Mouse (Mus musculus) ES-E14 (cell line): ENCODE data around the gene Odf4. TPM values are rescaled to one million over a fixed set of nuclear protein-coding genes. Genes with fewer than 3 reads are reported as not detected.

Experiments used
- DNase-seq: peaks from one replicate; pipeline ENCODE4 v3.0.0-alpha.2; 2013; ENCODE audit warnings: low read depth, low spot score
- H3K27ac ChIP-seq: 2 replicates; pipeline ENCODE4 v1.5.1; 2012; ENCODE audit warnings: low read depth, mild to moderate bottlenecking, low read length, moderate library complexity, mixed read lengths; ENCODE audit not compliant: poor library complexity, insufficient read depth, severe bottlenecking
- H3K36me3 ChIP-seq: 2 replicates; pipeline ENCODE4 v1.6.1; 2012; ENCODE audit warnings: mild to moderate bottlenecking, low read length, moderate library complexity, mixed read lengths; ENCODE audit not compliant: control insufficient read depth, poor library complexity, insufficient read depth, severe bottlenecking
- H3K4me1 ChIP-seq, 2 experiments: fragments of 150-350 bp in 1 of 2; sonication (generic) in 1 of 2; 2 replicates each; pipeline ENCODE4 v1.6.1; 2012; ENCODE audit warnings: low read length in 2 of 2, mild to moderate bottlenecking in 1 of 2, mixed read lengths in 1 of 2; ENCODE audit not compliant: control insufficient read depth in 2 of 2, insufficient read depth in 2 of 2, poor library complexity in 1 of 2
- H3K4me3 ChIP-seq, 2 experiments: fragments of 150-350 bp in 1 of 2; sonication (generic) in 1 of 2; 2 replicates each; pipeline ENCODE4 v1.5.1; 2012; ENCODE audit warnings: low read length in 2 of 2, low read depth in 1 of 2, mild to moderate bottlenecking in 1 of 2, mixed read lengths in 1 of 2; ENCODE audit not compliant: insufficient read depth in 1 of 2, poor library complexity in 1 of 2, severe bottlenecking in 1 of 2
- H3K9ac ChIP-seq: 2 replicates; pipeline ENCODE4 v1.6.1; 2012; ENCODE audit warnings: low read depth, mild to moderate bottlenecking, low read length, mixed read lengths; ENCODE audit not compliant: poor library complexity, insufficient read depth, severe bottlenecking
- H3K9me3 ChIP-seq: fragments of 150-350 bp; sonication (generic); 2 replicates; pipeline ENCODE4 v1.6.1; 2012; ENCODE audit warnings: low read depth, mild to moderate bottlenecking, low read length; ENCODE audit not compliant: control insufficient read depth, insufficient read depth
- CHD2 ChIP-seq: IDR thresholded peaks from 2 replicates; pipeline ENCODE4 v1.6.1; 2014; ENCODE audit warnings: mild to moderate bottlenecking, low read depth, low read length, inconsistent platforms
- HCFC1 ChIP-seq: IDR thresholded peaks from 2 replicates; pipeline ENCODE4 v1.6.1; 2012; ENCODE audit warnings: low read length, inconsistent platforms, borderline replicate concordance; ENCODE audit not compliant: insufficient read depth
- MAFK ChIP-seq: IDR thresholded peaks from 2 replicates; pipeline ENCODE4 v1.6.1; 2014; ENCODE audit warnings: mild to moderate bottlenecking, low read depth, low read length, inconsistent platforms; ENCODE audit not compliant: insufficient read depth
- ZC3H11A ChIP-seq: IDR thresholded peaks from 2 replicates; pipeline ENCODE4 v1.6.1; 2012; ENCODE audit warnings: low read depth, mild to moderate bottlenecking, inconsistent platforms, low read length, borderline replicate concordance
- ZNF384 ChIP-seq: IDR thresholded peaks from 2 replicates; pipeline ENCODE4 v1.6.1; 2012; ENCODE audit warnings: low read depth, low read length, inconsistent platforms
- in situ Hi-C, 2 experiments: fragments of 600-800 bp; cut with MboI; formaldehyde crosslinking; loops; one replicate each; pipeline ENCODE4 v1.15.1; 2025; ENCODE audit warnings: low sequenced_read_pairs in 2 of 2, inconsistent platforms in 1 of 2; ENCODE audit not compliant: unreplicated experiment in 2 of 2
- total RNA-seq: library from RNA; depleted of rRNA; stranded (reverse); fragments of 300-350 nt; gene quantifications from 2 replicates; pipeline ENCODE4 v1.2.3, GENCODE M21; 2012

The Odf4 gene
- total RNA-seq, 1 experiment: not detected

DNA sequence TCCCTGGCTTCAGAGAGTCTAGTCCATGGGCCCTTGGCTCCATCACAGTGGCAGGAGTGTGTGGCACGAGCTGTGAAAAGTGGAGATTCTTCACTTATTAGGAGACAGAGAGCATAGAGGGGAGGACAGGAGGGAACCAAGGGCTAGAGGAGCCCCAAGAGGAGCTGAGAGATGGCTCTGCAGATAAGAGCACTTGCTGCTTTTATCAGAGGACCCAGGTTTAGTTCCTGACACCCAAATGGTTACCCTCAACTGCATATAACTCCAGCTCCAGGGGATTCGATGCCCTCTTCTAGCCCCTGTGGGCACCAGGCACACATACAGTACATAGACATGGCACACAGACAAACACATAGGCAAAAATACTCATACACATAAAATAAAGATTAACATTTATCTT is 2.1 kb downstream of the Odf4 start:
- no peak overlapping the region for H3K9ac ChIP-seq
- in situ Hi-C loops: no loop called here

DNA sequence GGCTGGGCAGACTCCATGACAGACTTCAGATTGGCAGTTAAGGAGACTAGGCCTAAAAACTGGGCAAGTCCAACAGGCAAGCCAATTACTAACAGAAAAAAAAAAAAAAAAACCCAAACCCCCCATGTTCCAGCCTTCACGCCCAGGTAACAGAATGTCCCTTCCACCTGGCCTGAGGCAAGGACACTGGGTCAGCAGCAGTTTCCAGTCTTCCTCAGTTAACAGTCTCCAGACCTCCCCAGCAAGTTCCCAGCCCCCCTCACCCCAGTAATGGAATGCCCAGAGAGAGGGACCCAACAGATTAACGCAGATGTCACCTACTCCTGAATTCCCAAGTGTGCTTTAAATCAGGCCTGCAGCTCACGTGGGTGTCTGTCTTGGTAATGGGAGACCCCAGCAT is 3.7 kb downstream of the Odf4 start:
- H3K9me3 ChIP-seq: no peaks in the 10 kb centered on the region
- H3K27ac ChIP-seq: no peak overlapping the region
- H3K36me3 ChIP-seq: no peaks in the 10 kb centered on the region
- no peak overlapping the region for H3K9ac ChIP-seq
- H3K4me3 ChIP-seq: no peak overlapping the region
- peaks cover 0 to 3% of the 10 kb centered on the region in 2 experiments; a peak in 1 of 4 replicates for H3K4me1 ChIP-seq
- in situ Hi-C loops: no loop called here
- TF ChIP-seq ZNF384: no peak
- TF ChIP-seq ZC3H11A: no peak
- no peak for TF ChIP-seq CHD2
- no peak for TF ChIP-seq HCFC1
- TF ChIP-seq MAFK: no peak
- DNase-seq: no peak

More for the DNA sequence above, 2.1 kb downstream of the Odf4 start:
- Histone ChIP-seq H3K36me3 (no peaks in the 10 kb centered on the region), H3K9me3 (no peaks in the 10 kb centered on the region), H3K4me1 (peaks cover 0 to 3% of the 10 kb centered on the region in 2 experiments; a peak in 1 of 4 replicates), H3K27ac (no peak overlapping the region), H3K4me3 (no peak overlapping the region)
- TF ChIP-seq CHD2 (no peak), HCFC1 (no peak), MAFK (no peak)
- DNase-seq: no peak

DNA sequence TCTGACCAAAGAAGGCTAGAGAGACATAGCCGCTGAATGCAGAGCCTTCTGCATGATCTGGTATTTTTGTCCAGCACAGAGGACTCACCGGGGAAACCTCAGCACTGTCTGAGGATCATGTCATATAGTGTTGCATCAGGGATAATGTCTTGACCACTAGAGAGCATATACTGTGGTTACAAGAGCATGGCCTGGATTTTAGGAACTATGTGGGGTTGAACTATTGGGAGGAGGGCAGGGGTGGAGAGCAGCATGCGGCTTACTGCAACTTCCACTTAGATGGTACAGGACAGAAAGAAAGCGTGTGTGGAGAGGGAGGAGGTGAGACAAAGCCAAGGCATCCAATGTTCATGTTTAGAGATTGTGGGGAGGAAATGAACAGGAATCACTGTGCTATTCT is 12.3 kb downstream of the Odf4 start:
- H3K9me3 ChIP-seq: no peaks in the 10 kb centered on the region
- H3K27ac ChIP-seq: no peak overlapping the region
- DNase-seq: no peak
- in situ Hi-C loops: no loop called here
- H3K4me1 ChIP-seq: no peaks in the 10 kb centered on the region
- H3K36me3 ChIP-seq: no peaks in the 10 kb centered on the region
- no peak overlapping the region for H3K4me3 ChIP-seq
- H3K9ac ChIP-seq: no peak overlapping the region
- TF ChIP-seq ZNF384: no peak
- no peak for TF ChIP-seq ZC3H11A

DNA sequence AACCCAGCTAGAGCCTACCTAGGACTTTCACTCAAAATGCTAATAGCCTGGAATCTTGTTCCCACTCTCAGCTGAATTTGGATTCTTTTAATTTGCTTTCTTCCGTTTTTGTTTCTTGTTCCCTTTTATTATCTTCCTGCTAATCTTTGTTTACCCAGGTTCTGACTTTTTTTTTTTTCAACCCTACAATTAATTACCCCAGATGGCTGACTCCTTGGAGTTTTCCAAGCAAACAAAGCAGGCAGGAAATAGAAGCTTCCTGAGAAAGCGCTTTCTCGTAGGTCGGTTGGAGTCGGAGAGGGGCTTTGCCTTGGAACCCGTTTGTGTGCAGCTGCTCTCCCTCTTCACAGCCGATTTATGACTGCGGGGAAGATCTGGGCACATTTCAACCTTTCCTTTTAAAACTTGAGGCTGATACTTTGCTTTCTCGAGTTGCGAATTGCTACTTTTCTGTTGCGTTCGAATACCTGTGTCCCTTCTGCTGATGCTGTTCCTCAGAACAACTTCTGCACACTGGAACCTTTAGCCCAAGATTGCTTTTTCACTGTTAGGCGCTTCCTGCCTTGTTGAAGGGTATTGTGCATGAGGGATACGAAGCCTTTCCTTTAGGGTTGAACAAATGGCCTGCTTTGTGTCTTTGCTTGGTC is 15.2 kb downstream of the Odf4 start:
- Histone ChIP-seq H3K9me3 (no peaks in the 10 kb centered on the region), H3K9ac (no peak overlapping the region), H3K4me3 (no peak overlapping the region), H3K4me1 (no peaks in the 10 kb centered on the region; a peak in 1 of 4 replicates), H3K27ac (no peak overlapping the region), H3K36me3 (no peaks in the 10 kb centered on the region)
- DNase-seq: no peak
- in situ Hi-C loops: no loop called here
- TF ChIP-seq ZC3H11A: no peak
- TF ChIP-seq MAFK: no peak
- TF ChIP-seq HCFC1: no peak
- TF ChIP-seq CHD2: no peak
- no peak for TF ChIP-seq ZNF384

DNA sequence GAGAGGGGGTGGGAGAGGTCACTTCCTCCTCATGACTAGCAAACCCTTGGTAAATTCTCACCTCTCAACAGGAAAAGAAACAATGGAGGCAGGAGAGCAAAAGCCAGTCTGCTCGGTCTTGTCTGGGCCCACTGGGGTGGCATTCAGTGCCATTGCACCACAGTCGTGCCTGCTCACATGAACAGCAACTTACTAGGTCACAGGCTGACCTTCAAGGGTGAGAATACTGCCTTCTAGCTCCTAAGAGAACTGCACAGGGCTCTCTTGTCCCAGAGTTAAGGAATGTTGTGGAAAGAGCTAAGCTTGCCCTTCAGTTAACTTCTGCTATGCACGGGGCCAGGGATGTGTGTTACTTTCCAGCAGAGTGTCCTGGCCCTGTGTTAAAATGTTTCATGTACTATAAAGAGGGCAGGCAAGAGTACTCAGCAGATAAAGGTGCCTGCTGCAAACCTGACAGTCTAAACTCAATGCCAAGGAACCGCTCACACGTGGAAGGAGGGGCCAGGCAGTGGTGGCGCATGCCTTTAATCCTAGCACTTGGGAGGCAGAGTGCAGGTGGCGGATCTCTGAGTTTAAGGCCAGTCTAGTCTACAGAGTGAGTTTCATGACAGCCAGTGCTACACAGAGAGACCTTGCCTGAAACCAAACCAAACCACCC is 17.9 kb downstream of the Odf4 start:
- Histone ChIP-seq H3K9ac (no peak overlapping the region), H3K9me3 (no peaks in the 10 kb centered on the region), H3K4me1 (no peaks in the 10 kb centered on the region; a peak in 1 of 4 replicates), H3K36me3 (peaks cover 17% of the 10 kb centered on the region), H3K27ac (no peak overlapping the region), H3K4me3 (no peak overlapping the region)
- no peak for TF ChIP-seq HCFC1
- no peak for TF ChIP-seq CHD2
- TF ChIP-seq ZNF384: no peak
- no peak for TF ChIP-seq ZC3H11A
- TF ChIP-seq MAFK: no peak
- DNase-seq: no peak
- in situ Hi-C loops: loop anchor here in 1 of 2 experiments (5.0 kb wide), 1 partner anchor 78 kb away; no protein-coding TSS in a partner anchor
